Mouse (Mus musculus): ENCODE data around the gene 1700056E22Rik.

DNA sequence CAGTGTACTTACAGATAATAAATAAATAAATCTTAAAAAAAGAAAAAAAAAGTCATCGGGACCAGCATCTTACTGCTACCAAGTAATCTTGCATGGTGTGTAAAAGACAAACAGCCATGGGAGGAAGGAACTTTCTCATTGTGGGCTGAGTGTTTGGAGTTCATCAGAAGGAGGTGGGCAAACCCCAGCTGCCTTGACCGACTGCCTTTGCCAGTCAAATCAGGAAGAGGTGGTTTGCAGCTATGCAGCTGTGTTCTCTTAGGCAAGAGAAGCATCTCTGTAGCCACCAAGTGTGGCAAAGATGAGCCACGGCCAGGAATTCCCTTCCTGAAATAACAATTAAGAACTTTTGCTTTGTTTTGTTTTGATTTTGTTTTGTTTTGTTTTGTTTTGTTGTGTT lies 20.0 kb downstream of the 1700056E22Rik start:
- TF ChIP-seq POLR2A (IDR thresholded peaks at IDR 0.05; ENCODE audit: low read depth, low read length) (no peak), CTCF (IDR thresholded peaks at IDR 0.05; ENCODE audit: borderline replicate concordance, insufficient read depth, low read length) (no peak)
